Mouse (Mus musculus) heart, postnatal 0 days (tissue): ENCODE results near the gene Zfp595.

Experiments used
- CTCF ChIP-seq: IDR thresholded peaks from 2 replicates; pipeline ENCODE4 v1.5.1; 2016; ENCODE audit warnings: antibody characterized with exemption, control low read depth, low read depth
- EP300 ChIP-seq: IDR thresholded peaks from 2 replicates; pipeline ENCODE4 v1.6.1; 2016; ENCODE audit warnings: antibody characterized with exemption, low read depth

- TF ChIP-seq CTCF = no peak
- TF ChIP-seq EP300 = no peak
Measured at GRCm38 (mm10) chr13:67306718-67307117, 25.7 kb downstream of the Zfp595 start.
